ENCODE assay signal across 8 mouse cellular contexts in genomic region chrX:144689119-144689858, GRCm38 (mm10). TPM values are rescaled to one million over a fixed set of nuclear protein-coding genes. Genes with fewer than 3 reads are reported as not detected.
A peak's percentile ranks its signal among the peaks of the same experiment; 100 is the strongest.
DNase-seq lines count a peak whose midpoint lies in the region; ATAC-seq and TF ChIP-seq lines count a peak whose summit lies in the region.
"Had no signal": no experiment of that assay in that cellular context is flagged by ENCODE, and none has a peak within 500 bp of the region (broad histone marks: within the 10 kb centered on the region; RNA-seq: fewer than 3 reads in every experiment).

No protein-coding gene starts in this region.

- DNase-seq in kidney, adult 11 months: no peak
- peak; percentile 16 for DNase-seq in forebrain, embryonic 10.5 days (ENCODE audit: extremely low spot score, low spot score)
- no peak for DNase-seq in gastrocnemius, postnatal 25 days

- peaks cover 63% of the 10 kb centered on the region for H3K27me3 ChIP-seq in kidney, embryonic 15.5 days
- H3K27me3 ChIP-seq in forebrain, embryonic 10.5 days (ENCODE audit: poor library complexity, severe bottlenecking): peaks cover 74% of the 10 kb centered on the region
- H3K27me3 ChIP-seq in limb, embryonic 12.5 days: peaks cover 49% of the 10 kb centered on the region

- TF ChIP-seq POLR2A in olfactory bulb, adult 2 months (IDR thresholded peaks at IDR 0.05; ENCODE audit: insufficient read depth, low read depth, low read length): no peak

- no peak for TF ChIP-seq CTCF in olfactory bulb, adult 2 months (IDR thresholded peaks at IDR 0.05; ENCODE audit: insufficient read depth, low read depth, low read length)

- H3K36me3 ChIP-seq in kidney, embryonic 15.5 days: no peaks in the 10 kb centered on the region
- no peaks in the 10 kb centered on the region for H3K36me3 ChIP-seq in forebrain, embryonic 10.5 days (replicated peaks)
- H3K36me3 ChIP-seq in limb, embryonic 12.5 days: no peaks in the 10 kb centered on the region

- H3K9ac ChIP-seq in kidney, embryonic 15.5 days: no peak overlapping the region
- peak overlapping the region; percentile 27; the same call in 1 of the 2 replicates for H3K9ac ChIP-seq in limb, embryonic 12.5 days (replicated peaks)

- WGBS in kidney, embryonic 15.5 days: 18% methylated on average over 21 of the region's 21 CpGs
- WGBS in forebrain, embryonic 10.5 days: 16% methylated on average over 21 of the region's 21 CpGs
- 9% methylated on average over 21 of the region's 21 CpGs for WGBS in limb, embryonic 12.5 days
- 9% methylated on average over 17 of the region's 21 CpGs for WGBS in olfactory bulb, adult 2 months

- peak overlapping the region; percentile 49 for H3K4me3 ChIP-seq in kidney, embryonic 15.5 days (replicated peaks)
- peak overlapping the region; percentile 56 for H3K4me3 ChIP-seq in forebrain, embryonic 10.5 days
- H3K4me3 ChIP-seq in limb, embryonic 12.5 days (replicated peaks): peak overlapping the region; percentile 43
- H3K4me3 ChIP-seq in olfactory bulb, adult 2 months (ENCODE audit: insufficient read depth, low read depth, low read length): peak overlapping the region; percentile 52

- peak overlapping the region; percentile 75 for H3K4me2 ChIP-seq in kidney, embryonic 15.5 days
- H3K4me2 ChIP-seq in limb, embryonic 12.5 days: peak overlapping the region; percentile 62

- no peaks in the 10 kb centered on the region for H3K9me3 ChIP-seq in kidney, embryonic 15.5 days (replicated peaks)
- no peaks in the 10 kb centered on the region for H3K9me3 ChIP-seq in forebrain, embryonic 10.5 days
- H3K9me3 ChIP-seq in limb, embryonic 12.5 days: no peaks in the 10 kb centered on the region

- no peak overlapping the region for H3K27ac ChIP-seq in kidney, embryonic 15.5 days
- no peak overlapping the region for H3K27ac ChIP-seq in forebrain, embryonic 10.5 days
- no peak overlapping the region for H3K27ac ChIP-seq in limb, embryonic 12.5 days
- H3K27ac ChIP-seq in olfactory bulb, adult 2 months (ENCODE audit: insufficient read depth, low read depth, low read length): no peak overlapping the region
- H3K27ac ChIP-seq: macrophage had no signal

- no peaks in the 10 kb centered on the region for H3K4me1 ChIP-seq in kidney, embryonic 15.5 days
- 0 out of 2 replicates have a peak, but pooled peaks cover 4% of the 10 kb centered on the region for H3K4me1 ChIP-seq in forebrain, embryonic 10.5 days
- no peaks in the 10 kb centered on the region for H3K4me1 ChIP-seq in limb, embryonic 12.5 days (replicated peaks)
- H3K4me1 ChIP-seq in olfactory bulb, adult 2 months (ENCODE audit: control insufficient read depth, insufficient read depth, low read length): 0 out of 2 replicates have a peak, but pooled peaks cover 2% of the 10 kb centered on the region

- ATAC-seq in kidney, embryonic 15.5 days (replicated peaks; ENCODE audit: low FRiP score): peak; percentile 70
- ATAC-seq in common myeloid progenitor, adult 5-6 weeks (replicated peaks; ENCODE audit: low read depth, poor library complexity, severe bottlenecking): peak; percentile 60; the same call in 1 of the 2 replicates
- ATAC-seq in limb, embryonic 12.5 days (ENCODE audit: insufficient number of reproducible peaks, insufficient read depth, low FRiP score, low TSS enrichment, low read depth): peak; percentile 52

RNA-seq across cellular contexts. Expression of gene Rtl4, which starts 0.6 kb away (rescaled TPM):
- polyA plus RNA-seq in kidney, embryonic 15.5 days (2015; fragmentation: Nextera tagmentation; extraction: Ambion mirVana): 0.36 and 0.42 TPM in 2 replicates
- not detected in 2 replicates for total RNA-seq in common myeloid progenitor, adult 5-6 weeks (2017)
- polyA plus RNA-seq in forebrain, embryonic 10.5 days (2016; fragmentation: Nextera tagmentation; extraction: Ambion mirVana): 0.09 and 0.11 TPM in 2 replicates
- polyA plus RNA-seq in limb, embryonic 12.5 days (2016; fragmentation: Nextera tagmentation; extraction: Ambion mirVana): 0.56 and 0.65 TPM in 2 replicates
- not detected in 2 replicates for polyA plus RNA-seq in olfactory bulb, adult 2 months (2012; ENCODE audit: insufficient read depth, insufficient read length, low replicate concordance, missing spikeins)
- total RNA-seq in gastrocnemius, postnatal 25 days (2021): not detected
- polyA plus RNA-seq: macrophage had no signal

RNA-seq across cellular contexts. Expression of gene Trpc5, which starts 1.3 kb away (rescaled TPM):
- 0.08 and 0.13 TPM in 2 replicates for polyA plus RNA-seq in kidney, embryonic 15.5 days (2015; fragmentation: Nextera tagmentation; extraction: Ambion mirVana)
- not detected in 2 replicates for total RNA-seq in common myeloid progenitor, adult 5-6 weeks (2017)
- polyA plus RNA-seq in forebrain, embryonic 10.5 days (2016; fragmentation: Nextera tagmentation; extraction: Ambion mirVana): 0.06 TPM in 1 of 2 replicates, not detected in the other
- 0.14 and 0.31 TPM in 2 replicates for polyA plus RNA-seq in limb, embryonic 12.5 days (2016; fragmentation: Nextera tagmentation; extraction: Ambion mirVana)
- not detected in 2 replicates for polyA plus RNA-seq in olfactory bulb, adult 2 months (2012; ENCODE audit: insufficient read depth, insufficient read length, low replicate concordance, missing spikeins)
- total RNA-seq in gastrocnemius, postnatal 25 days (2021): not detected
- polyA plus RNA-seq: macrophage had no signal
